Mouse (Mus musculus): ENCODE data around the gene Uaca.

GRCm38 (mm10) chr9:60802341-60802740 is 8.0 kb downstream of the Uaca start:
- no peak for TF ChIP-seq CTCF (IDR thresholded peaks at IDR 0.05)
- no peak for TF ChIP-seq EP300 (IDR thresholded peaks at IDR 0.05)

Measured in lung, postnatal 0 days (tissue).